Mouse (Mus musculus): ENCODE data around the gene Ank3. TPM values are rescaled to one million over a fixed set of nuclear protein-coding genes. Genes with fewer than 3 reads are reported as not detected.
"Not testable (repeated sequence)": the region's sequence is repeated elsewhere in the genome, so short reads cannot be mapped to it uniquely, and the experiment has no call there.

The Ank3 gene
- polyA plus RNA-seq, 1 experiment from 2014 or later = 136 TPM

DNA sequence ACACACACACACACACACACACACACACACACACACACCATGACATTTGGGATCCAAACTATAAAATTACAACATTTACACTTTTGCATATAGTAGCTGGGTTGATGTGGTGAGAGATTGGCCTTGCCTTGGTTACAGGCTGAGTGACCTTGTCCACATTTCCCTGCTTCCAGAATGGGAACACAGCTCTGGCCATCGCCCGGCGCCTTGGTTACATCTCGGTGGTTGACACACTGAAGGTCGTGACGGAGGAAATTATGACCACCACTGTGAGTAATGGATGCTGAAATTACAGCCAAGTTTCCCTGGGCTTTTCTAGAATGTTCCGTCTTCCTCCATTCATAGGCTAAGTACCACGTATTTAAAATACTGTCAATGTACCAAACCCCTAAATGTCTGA, 500.2 kb downstream of the Ank3 start:
- Histone ChIP-seq H3K4me1 (replicated peaks; ENCODE audit: control insufficient read depth, insufficient read depth, low read length) (no peaks in the 10 kb centered on the region), H3K9me3 (ENCODE audit: control insufficient read depth, low read length) (no peaks in the 10 kb centered on the region), H3K4me3 (replicated peaks; ENCODE audit: low read length) (no peak overlapping the region), H3K27me3 (ENCODE audit: control insufficient read depth, insufficient read depth, low read length) (no peaks in the 10 kb centered on the region), H3K36me3 (replicated peaks; ENCODE audit: control insufficient read depth, insufficient read depth) (peaks cover 77% of the 10 kb centered on the region), H3K4me2 (replicated peaks) (no peak overlapping the region), H3K9ac (no peak overlapping the region), H3K27ac (no peak overlapping the region)
- 92% methylated on average over 8 of the region's 8 CpGs for WGBS
- ATAC-seq (ENCODE audit: low FRiP score) (no peak), DNase-seq (ENCODE audit: low spot score) (no peak)

DNA sequence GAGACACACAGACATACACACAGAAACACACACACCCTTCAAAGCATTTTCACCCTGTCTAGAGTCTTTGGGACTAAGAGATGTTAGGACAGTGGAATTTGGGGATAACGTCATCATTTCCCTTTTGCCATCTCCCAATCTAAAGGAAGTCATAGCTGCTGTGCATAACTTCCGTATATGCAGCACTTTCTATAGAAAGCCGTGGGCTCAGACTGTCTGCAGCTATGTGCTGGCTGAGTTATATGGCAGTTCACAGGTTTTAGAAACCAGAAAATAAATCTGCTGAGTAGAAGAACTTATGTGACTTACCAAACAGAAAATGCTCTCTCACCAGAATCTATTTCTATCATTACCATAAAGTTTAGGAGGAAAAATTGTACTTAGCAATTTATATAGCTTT, 501.2 kb downstream of the Ank3 start:
- no peaks in the 10 kb centered on the region for H3K4me1 ChIP-seq (replicated peaks; ENCODE audit: control insufficient read depth, insufficient read depth, low read length)
- peaks cover 78% of the 10 kb centered on the region for H3K36me3 ChIP-seq (replicated peaks; ENCODE audit: control insufficient read depth, insufficient read depth)
- 89% methylated on average over 3 of the region's 3 CpGs for WGBS
- H3K27ac ChIP-seq = no peak overlapping the region
- no peak overlapping the region for H3K4me3 ChIP-seq (replicated peaks; ENCODE audit: low read length)
- H3K27me3 ChIP-seq (ENCODE audit: control insufficient read depth, insufficient read depth, low read length) = no peaks in the 10 kb centered on the region
- H3K9ac ChIP-seq = no peak overlapping the region
- ATAC-seq (ENCODE audit: low FRiP score) = no peak
- H3K9me3 ChIP-seq (ENCODE audit: control insufficient read depth, low read length) = no peaks in the 10 kb centered on the region
- no peak for DNase-seq (ENCODE audit: low spot score)
- H3K4me2 ChIP-seq (replicated peaks) = no peak overlapping the region

DNA sequence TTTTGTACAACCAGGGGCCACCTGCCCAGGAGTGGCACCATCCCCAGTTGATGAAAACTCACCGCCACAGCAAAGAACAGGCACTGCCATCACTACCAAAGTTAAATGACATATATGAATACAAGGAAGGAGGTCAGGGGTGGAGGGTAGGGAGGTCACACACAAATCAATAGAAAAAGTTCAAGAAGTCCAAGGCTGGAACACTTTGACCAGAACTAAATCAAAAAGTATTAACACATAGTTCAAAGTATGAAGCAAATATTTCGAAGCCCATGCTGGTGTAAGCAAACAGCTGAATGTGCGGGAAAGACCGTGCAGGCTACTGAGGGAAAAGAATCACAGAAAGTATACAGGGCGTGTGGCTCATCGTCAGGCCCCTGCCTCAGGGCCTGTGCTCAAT, 503.5 kb downstream of the Ank3 start:
- Histone ChIP-seq H3K27ac (no peak overlapping the region), H3K4me3 (replicated peaks; ENCODE audit: low read length) (no peak overlapping the region), H3K4me2 (replicated peaks) (no peak overlapping the region), H3K4me1 (replicated peaks; ENCODE audit: control insufficient read depth, insufficient read depth, low read length) (no peaks in the 10 kb centered on the region), H3K27me3 (ENCODE audit: control insufficient read depth, insufficient read depth, low read length) (no peaks in the 10 kb centered on the region), H3K9me3 (ENCODE audit: control insufficient read depth, low read length) (no peaks in the 10 kb centered on the region), H3K9ac (no peak overlapping the region), H3K36me3 (replicated peaks; ENCODE audit: control insufficient read depth, insufficient read depth) (peaks cover 78% of the 10 kb centered on the region)
- DNase-seq (ENCODE audit: low spot score) (no peak), ATAC-seq (ENCODE audit: low FRiP score) (no peak)
- WGBS = 82% methylated on average over 6 of the region's 6 CpGs

DNA sequence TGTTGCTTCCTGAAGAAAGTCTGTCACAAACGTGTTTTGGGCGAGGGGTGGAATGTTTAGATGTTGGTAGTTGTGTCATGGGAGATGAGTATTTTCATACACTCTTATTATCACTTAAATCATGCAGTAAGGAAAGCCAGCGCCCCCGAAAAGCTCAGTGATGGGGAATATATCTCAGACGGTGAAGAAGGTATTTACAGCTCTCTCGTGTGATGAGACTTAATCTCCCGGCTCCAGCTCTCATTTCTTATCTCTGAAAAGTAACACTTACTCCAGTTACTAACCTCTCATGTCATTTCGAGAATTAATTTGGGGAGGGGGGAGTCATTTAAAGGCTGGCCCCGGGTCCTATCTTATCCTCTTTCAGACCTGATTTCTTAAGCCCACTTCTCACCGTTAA, 505.7 kb downstream of the Ank3 start:
- WGBS = 73% methylated on average over 10 of the region's 10 CpGs
- Histone ChIP-seq H3K4me1 (replicated peaks; ENCODE audit: control insufficient read depth, insufficient read depth, low read length) (no peaks in the 10 kb centered on the region), H3K36me3 (replicated peaks; ENCODE audit: control insufficient read depth, insufficient read depth) (peaks cover 71% of the 10 kb centered on the region), H3K4me2 (replicated peaks) (no peak overlapping the region), H3K9me3 (ENCODE audit: control insufficient read depth, low read length) (no peaks in the 10 kb centered on the region), H3K27ac (no peak overlapping the region), H3K9ac (no peak overlapping the region), H3K27me3 (ENCODE audit: control insufficient read depth, insufficient read depth, low read length) (no peaks in the 10 kb centered on the region), H3K4me3 (replicated peaks; ENCODE audit: low read length) (no peak overlapping the region)
- ATAC-seq (ENCODE audit: low FRiP score) = no peak
- DNase-seq (ENCODE audit: low spot score) = no peak

DNA sequence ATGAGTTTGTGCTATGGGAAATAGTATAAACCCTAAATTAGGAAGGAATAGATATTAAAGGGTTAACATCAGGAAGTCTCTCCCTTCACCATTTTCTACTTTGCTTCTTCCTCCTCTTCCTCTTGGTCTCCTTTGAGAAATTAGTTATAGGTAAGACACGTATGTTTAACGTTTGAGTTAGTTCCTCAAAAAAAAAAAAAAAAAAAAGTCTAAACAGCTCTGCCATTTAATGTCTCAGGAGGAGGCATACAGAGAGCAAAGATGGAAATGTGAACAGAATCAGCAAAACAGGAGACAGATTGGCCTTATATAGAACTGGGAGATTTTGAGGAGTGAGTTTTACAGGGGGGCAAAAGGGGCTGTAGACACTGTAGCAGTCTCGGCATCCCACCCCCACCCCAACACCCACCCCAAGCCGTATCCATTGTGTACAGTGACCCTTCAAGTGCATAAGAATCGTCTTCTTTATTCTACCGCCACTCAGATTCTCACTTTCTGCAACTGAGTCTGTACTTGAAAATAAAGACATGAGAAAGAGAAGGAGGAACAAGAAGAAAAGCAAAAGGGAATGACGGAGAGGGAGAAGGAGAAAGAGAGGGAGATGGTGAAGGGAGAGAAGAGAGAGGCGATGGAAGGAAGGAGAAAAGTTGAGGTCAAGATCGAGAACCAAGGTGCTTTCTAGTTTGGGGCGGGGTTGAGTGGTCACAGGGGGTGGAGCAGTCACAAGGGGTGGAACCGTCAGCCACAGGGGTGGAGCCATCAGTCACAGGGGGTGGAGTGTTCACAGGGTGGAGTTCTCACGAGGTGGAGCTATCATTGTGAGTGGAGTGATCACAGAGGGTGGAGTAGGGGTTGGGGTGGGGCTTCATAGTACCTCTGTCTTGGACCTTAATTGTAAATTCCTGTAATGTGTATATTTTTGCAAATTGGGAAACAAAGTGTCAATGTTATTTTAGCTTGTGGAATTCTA, 509.5 kb downstream of the Ank3 start:
- no peak overlapping the region for H3K9ac ChIP-seq
- H3K4me3 ChIP-seq (replicated peaks; ENCODE audit: low read length) = no peak overlapping the region
- WGBS = 41% methylated on average over 12 of the region's 12 CpGs
- peaks cover 47% of the 10 kb centered on the region for H3K36me3 ChIP-seq (replicated peaks; ENCODE audit: control insufficient read depth, insufficient read depth)
- H3K27me3 ChIP-seq (ENCODE audit: control insufficient read depth, insufficient read depth, low read length) = no peaks in the 10 kb centered on the region
- no peaks in the 10 kb centered on the region for H3K4me1 ChIP-seq (replicated peaks; ENCODE audit: control insufficient read depth, insufficient read depth, low read length)
- DNase-seq (ENCODE audit: low spot score) = no peak
- H3K27ac ChIP-seq = no peak overlapping the region
- ATAC-seq (ENCODE audit: low FRiP score) = no peak
- H3K4me2 ChIP-seq (replicated peaks) = no peak overlapping the region
- H3K9me3 ChIP-seq (ENCODE audit: control insufficient read depth, low read length) = no peaks in the 10 kb centered on the region

DNA sequence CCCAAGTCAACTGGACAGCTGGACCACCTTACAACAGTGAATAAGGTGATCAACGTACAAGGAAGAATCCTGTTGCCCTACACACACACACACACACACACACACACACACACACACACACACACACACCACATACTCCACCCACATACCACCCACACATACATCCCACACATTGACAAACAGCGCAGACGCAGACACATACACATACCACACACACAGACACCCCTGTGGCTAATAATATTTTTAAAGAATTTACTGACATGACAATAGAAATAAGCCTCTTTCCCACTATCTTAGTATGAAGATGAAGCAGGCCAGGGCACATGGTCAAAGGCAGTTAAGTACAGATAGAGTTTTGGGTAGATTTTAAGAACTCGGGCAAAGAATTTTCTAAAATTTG, 511.3 kb downstream of the Ank3 start:
- no peak for DNase-seq (ENCODE audit: low spot score)
- 92% methylated on average over 4 of the region's 4 CpGs for whole genome bisulfite sequencing
- ATAC-seq (ENCODE audit: low FRiP score) = no peak
- H3K4me2 ChIP-seq (replicated peaks) = no peak overlapping the region
- H3K9me3 ChIP-seq (ENCODE audit: control insufficient read depth, low read length) = no peaks in the 10 kb centered on the region
- H3K4me3 ChIP-seq (replicated peaks; ENCODE audit: low read length) = no peak overlapping the region
- no peaks in the 10 kb centered on the region for H3K4me1 ChIP-seq (replicated peaks; ENCODE audit: control insufficient read depth, insufficient read depth, low read length)
- H3K36me3 ChIP-seq (replicated peaks; ENCODE audit: control insufficient read depth, insufficient read depth) = peaks cover 41% of the 10 kb centered on the region
- no peak overlapping the region for H3K27ac ChIP-seq
- H3K9ac ChIP-seq = no peak overlapping the region
- no peaks in the 10 kb centered on the region for H3K27me3 ChIP-seq (ENCODE audit: control insufficient read depth, insufficient read depth, low read length)

DNA sequence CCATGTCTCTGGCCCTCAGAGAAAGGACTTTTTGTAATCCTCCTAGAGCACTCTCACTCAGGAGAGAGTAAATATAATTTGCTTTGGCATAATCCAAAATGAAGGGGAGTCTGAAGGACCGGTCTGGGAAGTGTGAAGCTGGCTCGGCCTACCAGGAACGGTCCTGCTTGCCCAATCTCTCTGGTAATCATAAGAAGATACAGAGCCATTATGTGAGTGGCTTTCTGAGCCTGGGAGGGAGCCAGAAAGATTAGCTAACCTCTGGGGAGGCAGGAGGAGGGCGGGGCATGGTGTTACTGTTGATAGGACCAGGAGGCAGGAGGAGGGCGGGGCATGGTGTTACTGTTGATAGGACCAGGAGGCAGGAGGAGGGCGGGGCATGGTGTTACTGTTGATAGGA, 511.7 kb downstream of the Ank3 start:
- not testable (repeated sequence) for H3K27ac ChIP-seq; H3K4me2 ChIP-seq (replicated peaks); H3K9me3 ChIP-seq (ENCODE audit: control insufficient read depth, low read length); ATAC-seq (ENCODE audit: low FRiP score); H3K4me1 ChIP-seq (replicated peaks; ENCODE audit: control insufficient read depth, insufficient read depth, low read length); DNase-seq (ENCODE audit: low spot score); H3K4me3 ChIP-seq (replicated peaks; ENCODE audit: low read length); H3K27me3 ChIP-seq (ENCODE audit: control insufficient read depth, insufficient read depth, low read length); H3K9ac ChIP-seq
- peaks cover 41% of the 10 kb centered on the region for H3K36me3 ChIP-seq (replicated peaks; ENCODE audit: control insufficient read depth, insufficient read depth)
- WGBS = 11% methylated on average over 4 of the region's 6 CpGs

DNA sequence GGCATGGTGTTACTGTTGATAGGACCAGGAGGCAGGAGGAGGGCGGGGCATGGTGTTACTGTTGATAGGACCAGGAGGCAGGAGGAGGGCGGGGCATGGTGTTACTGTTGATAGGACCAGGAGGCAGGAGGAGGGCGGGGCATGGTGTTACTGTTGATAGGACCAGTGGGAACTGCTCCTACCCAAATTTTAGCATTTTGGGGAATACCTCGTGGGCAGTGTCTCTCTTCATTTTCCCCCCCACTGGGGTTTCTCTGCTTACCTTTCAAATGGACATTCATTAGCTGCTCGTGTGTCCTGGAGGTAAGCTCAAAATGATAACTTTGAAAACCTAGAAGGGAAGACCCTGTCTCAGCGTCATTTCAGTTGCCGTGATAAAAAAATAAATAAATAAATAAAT, 512.2 kb downstream of the Ank3 start:
- H3K36me3 ChIP-seq (replicated peaks; ENCODE audit: control insufficient read depth, insufficient read depth) = peaks cover 43% of the 10 kb centered on the region
- not testable (repeated sequence) for H3K4me1 ChIP-seq (replicated peaks; ENCODE audit: control insufficient read depth, insufficient read depth, low read length); H3K4me3 ChIP-seq (replicated peaks; ENCODE audit: low read length); H3K4me2 ChIP-seq (replicated peaks); H3K27ac ChIP-seq; DNase-seq (ENCODE audit: low spot score); H3K27me3 ChIP-seq (ENCODE audit: control insufficient read depth, insufficient read depth, low read length); H3K9me3 ChIP-seq (ENCODE audit: control insufficient read depth, low read length); H3K9ac ChIP-seq; ATAC-seq (ENCODE audit: low FRiP score)
- 46% methylated on average over 5 of the region's 7 CpGs for WGBS

DNA sequence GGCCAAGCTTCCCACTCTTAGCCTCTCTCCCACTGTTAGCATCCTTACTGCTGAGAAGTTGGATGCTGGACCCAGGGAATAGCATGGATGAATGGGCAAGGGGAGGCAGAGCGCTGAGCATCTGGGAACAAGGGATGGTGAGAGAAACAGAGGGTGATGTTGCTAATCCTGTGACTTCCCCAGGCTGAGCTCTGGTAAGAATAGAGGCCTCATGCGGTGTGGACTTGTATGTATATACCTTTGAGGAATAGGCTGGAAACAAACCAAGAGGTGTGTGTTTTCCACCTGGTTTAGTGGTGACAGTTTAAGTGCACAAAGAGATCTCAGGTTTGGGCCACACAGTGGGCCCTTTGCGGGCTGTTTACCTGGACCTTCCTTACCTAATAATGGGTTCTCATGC, 517.0 kb downstream of the Ank3 start:
- no peak for DNase-seq (ENCODE audit: low spot score)
- no peak overlapping the region for H3K27ac ChIP-seq
- H3K4me2 ChIP-seq (replicated peaks) = no peak overlapping the region
- H3K9me3 ChIP-seq (ENCODE audit: control insufficient read depth, low read length) = no peaks in the 10 kb centered on the region
- peaks cover 46% of the 10 kb centered on the region for H3K36me3 ChIP-seq (replicated peaks; ENCODE audit: control insufficient read depth, insufficient read depth)
- H3K9ac ChIP-seq = no peak overlapping the region
- WGBS = 70% methylated on average over 3 of the region's 3 CpGs
- no peaks in the 10 kb centered on the region for H3K27me3 ChIP-seq (ENCODE audit: control insufficient read depth, insufficient read depth, low read length)
- no peak overlapping the region for H3K4me3 ChIP-seq (replicated peaks; ENCODE audit: low read length)
- H3K4me1 ChIP-seq (replicated peaks; ENCODE audit: control insufficient read depth, insufficient read depth, low read length) = no peaks in the 10 kb centered on the region
- no peak for ATAC-seq (ENCODE audit: low FRiP score)
